Mouse (Mus musculus) midbrain, embryonic 10.5 days (tissue): ENCODE measurements around the gene Mybpc3. TPM values are rescaled to one million over a fixed set of nuclear protein-coding genes. Genes with fewer than 3 reads are reported as not detected.

Experiments
- DNase-seq: peaks from one replicate; pipeline ENCODE4 v3.0.0-alpha.2; 2017; ENCODE audit warnings: low spot score
- H3K27ac ChIP-seq: fragments of 300-500 bp; sonication (generic); replicated peaks from 2 replicates; pipeline ENCODE4 v1.5.1; 2016; ENCODE audit warnings: mild to moderate bottlenecking
- H3K27me3 ChIP-seq: fragments of 300-500 bp; sonication (generic); 2 replicates; pipeline ENCODE4 v1.6.1; 2016; ENCODE audit warnings: low read depth, mild to moderate bottlenecking; ENCODE audit not compliant: poor library complexity, severe bottlenecking
- H3K36me3 ChIP-seq: fragments of 300-500 bp; sonication (generic); 2 replicates; pipeline ENCODE4 v1.6.1; 2016; ENCODE audit warnings: mild to moderate bottlenecking, moderate library complexity
- H3K4me1 ChIP-seq: fragments of 300-500 bp; sonication (generic); 2 replicates; pipeline ENCODE4 v1.6.1; 2016
- H3K4me3 ChIP-seq: fragments of 300-500 bp; sonication (generic); 2 replicates; pipeline ENCODE4 v1.5.1; 2016; ENCODE audit warnings: mild to moderate bottlenecking, moderate library complexity
- H3K9me3 ChIP-seq: fragments of 300-500 bp; sonication (generic); replicated peaks from 2 replicates; pipeline ENCODE4 v1.6.1; 2016; ENCODE audit warnings: mild to moderate bottlenecking
- WGBS: fragments of 180-500 bp; shearing (Covaris S2); methylation state at CpG from one replicate; pipeline ENCODE4 v1.1.7; 2016; 5-methylcytosine and 5-hydroxymethylcytosine counted together
- polyA plus RNA-seq: library from polyadenylated mRNA; unstranded; fragments of >200 nt; fragmentation: Nextera tagmentation; extraction: Ambion mirVana; gene quantifications from 2 replicates; pipeline ENCODE4 v1.2.1, GENCODE M21; 2016

Mybpc3 gene
- polyA plus RNA-seq, 1 experiment from 2014 or later, result 0.02 TPM

DNA sequence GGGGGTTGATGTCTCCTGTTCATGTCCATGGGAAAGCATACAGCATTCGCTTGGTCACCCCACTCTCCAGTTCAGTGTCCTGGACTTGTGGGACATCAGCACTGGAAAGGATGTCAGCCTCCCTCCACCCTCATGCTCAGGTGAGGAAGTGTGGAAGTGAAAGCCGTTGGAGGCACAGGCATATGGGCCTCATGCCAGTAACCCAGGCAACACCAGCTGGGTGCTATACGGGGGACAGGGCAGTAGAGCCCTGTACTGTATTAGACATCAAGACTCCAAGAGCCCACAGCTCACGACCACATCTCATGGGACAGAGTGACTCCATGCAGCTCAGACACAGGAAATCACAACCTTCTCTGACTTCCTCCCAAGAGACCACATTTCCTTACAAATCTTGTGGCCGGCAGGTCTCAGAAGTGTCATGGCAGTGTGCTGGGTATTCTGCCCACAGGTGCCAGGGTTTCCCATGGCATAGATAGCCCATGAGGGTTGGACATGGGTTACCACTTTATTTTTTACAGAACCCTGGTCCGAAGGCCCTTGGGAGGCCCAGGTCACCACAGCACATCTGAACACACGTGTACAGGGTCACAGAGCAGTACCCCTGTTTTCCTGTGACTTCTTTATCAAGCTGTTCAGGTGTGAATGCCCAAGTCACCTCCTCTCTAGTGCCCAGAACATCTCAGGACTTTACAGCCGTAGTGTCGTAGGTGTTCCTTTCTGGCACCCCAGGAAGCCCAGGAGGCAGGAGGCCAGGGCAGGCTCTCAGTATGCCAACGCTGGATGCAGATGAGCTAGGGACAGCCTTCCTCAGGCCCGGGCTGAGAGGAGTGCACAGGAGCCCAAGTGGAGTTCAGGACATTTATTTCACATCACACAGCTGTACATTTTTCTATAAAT, 18.8 kb downstream of the Mybpc3 start:
- H3K36me3 ChIP-seq, result peaks cover 49% of the 10 kb centered on the region
- no peak overlapping the region for H3K27ac ChIP-seq
- WGBS, result 86% methylated on average over 11 of the region's 11 CpGs
- no peak overlapping the region for H3K4me3 ChIP-seq
- H3K4me1 ChIP-seq, result no peaks in the 10 kb centered on the region
- no peaks in the 10 kb centered on the region for H3K27me3 ChIP-seq
- no peak for DNase-seq
- H3K9me3 ChIP-seq, result no peaks in the 10 kb centered on the region

DNA sequence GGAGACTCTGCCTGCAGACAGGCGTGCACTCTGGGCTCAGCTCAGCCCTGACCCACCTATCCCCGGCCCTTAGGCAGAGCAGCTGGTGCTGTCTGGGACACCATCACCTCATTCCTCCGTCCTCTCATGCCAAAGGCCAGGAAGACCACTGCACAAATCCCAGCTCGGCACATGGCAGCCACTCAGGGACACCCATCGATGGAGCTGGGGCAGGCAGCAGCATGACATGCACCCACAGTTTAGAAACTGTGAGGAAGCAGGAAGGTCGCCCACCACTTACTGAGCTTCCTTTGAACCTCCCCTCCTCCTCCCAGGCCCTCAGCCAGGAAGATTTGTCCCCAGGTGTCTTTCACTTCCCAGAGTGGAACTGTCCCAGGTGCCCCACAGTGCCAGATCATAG, 19.5 kb downstream of the Mybpc3 start:
- H3K4me1 ChIP-seq, result no peaks in the 10 kb centered on the region
- no peak overlapping the region for H3K27ac ChIP-seq
- DNase-seq, result no peak
- peaks cover 56% of the 10 kb centered on the region for H3K36me3 ChIP-seq
- WGBS, result 84% methylated on average over 6 of the region's 6 CpGs
- H3K27me3 ChIP-seq, result no peaks in the 10 kb centered on the region
- H3K4me3 ChIP-seq, result no peak overlapping the region
- no peaks in the 10 kb centered on the region for H3K9me3 ChIP-seq

DNA sequence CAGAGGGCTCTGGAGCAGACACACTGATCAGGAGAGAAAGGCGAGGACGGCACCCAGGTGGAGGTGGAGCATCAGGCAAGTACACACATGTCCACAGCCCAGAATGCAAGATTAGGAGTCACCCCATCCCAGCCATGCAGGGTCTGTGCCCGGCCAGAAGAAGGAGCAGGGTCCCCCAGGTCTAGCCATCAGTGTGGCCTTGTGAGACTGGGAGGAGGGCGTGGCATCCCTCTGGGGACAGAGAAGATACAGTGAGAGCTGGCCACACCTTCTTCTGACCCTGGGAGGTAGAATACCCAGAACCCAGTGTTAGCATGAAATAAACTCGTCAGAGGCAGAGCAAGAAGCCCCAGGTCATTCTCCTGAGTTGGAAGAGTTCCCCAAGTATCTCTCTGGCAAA, 21.4 kb downstream of the Mybpc3 start:
- H3K36me3 ChIP-seq, result peaks cover 71% of the 10 kb centered on the region
- DNase-seq, result no peak
- WGBS, result 74% methylated on average over 5 of the region's 5 CpGs

DNA sequence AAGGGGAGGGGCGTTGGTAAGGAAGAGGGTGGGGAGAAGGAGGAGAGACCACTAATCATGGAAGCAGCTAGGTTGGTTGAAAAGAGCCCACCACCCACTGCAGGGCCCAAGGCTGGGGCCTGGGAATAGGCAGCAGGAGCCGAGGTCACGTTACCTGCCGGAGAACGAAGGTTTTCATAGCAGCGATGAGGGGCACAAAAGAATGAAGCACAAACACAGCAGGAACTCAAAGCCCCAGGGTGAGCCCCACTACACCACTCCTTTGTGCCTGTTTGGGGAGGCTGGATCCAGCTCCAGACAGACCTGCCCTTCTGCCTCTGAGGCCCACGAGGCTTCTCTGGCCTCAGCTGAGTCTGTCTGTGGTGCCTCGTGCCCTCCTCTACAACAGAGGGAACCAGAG, 21.8 kb downstream of the Mybpc3 start:
- Histone ChIP-seq H3K27ac (no peak overlapping the region), H3K9me3 (no peaks in the 10 kb centered on the region), H3K4me3 (no peak overlapping the region), H3K4me1 (no peaks in the 10 kb centered on the region), H3K36me3 (peaks cover 75% of the 10 kb centered on the region), H3K27me3 (no peaks in the 10 kb centered on the region)
- WGBS, result 78% methylated on average over 8 of the region's 8 CpGs
- DNase-seq, result no peak

More for the DNA sequence above, 21.4 kb downstream of the Mybpc3 start:
- Histone ChIP-seq H3K27me3 (no peaks in the 10 kb centered on the region), H3K27ac (no peak overlapping the region), H3K4me3 (no peak overlapping the region), H3K4me1 (no peaks in the 10 kb centered on the region), H3K9me3 (no peaks in the 10 kb centered on the region)

DNA sequence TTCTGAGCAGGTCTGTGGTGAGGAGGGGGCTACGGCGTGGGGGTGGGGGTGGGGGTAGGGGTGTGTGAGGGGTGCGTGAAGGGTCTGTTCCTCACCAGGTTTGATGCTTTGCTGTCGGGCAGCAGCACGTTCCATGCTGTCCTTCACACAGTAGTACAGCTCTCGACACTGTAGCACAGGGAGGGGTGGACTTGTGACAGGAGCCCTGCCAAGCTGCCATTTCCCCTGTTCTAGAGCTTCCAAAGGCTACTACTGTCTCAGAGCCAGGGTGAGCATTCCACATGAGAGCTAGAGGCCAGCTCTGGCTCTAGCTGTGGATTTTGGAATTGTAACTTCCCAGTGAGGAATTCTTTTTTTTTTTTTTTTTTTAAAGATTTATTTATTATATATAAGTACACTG, 25.0 kb downstream of the Mybpc3 start:
- no peaks in the 10 kb centered on the region for H3K9me3 ChIP-seq
- H3K4me1 ChIP-seq, result no peaks in the 10 kb centered on the region
- no peak overlapping the region for H3K4me3 ChIP-seq
- no peaks in the 10 kb centered on the region for H3K27me3 ChIP-seq
- peaks cover 84% of the 10 kb centered on the region for H3K36me3 ChIP-seq
- no peak for DNase-seq
- WGBS, result 94% methylated on average over 6 of the region's 6 CpGs
- no peak overlapping the region for H3K27ac ChIP-seq

DNA sequence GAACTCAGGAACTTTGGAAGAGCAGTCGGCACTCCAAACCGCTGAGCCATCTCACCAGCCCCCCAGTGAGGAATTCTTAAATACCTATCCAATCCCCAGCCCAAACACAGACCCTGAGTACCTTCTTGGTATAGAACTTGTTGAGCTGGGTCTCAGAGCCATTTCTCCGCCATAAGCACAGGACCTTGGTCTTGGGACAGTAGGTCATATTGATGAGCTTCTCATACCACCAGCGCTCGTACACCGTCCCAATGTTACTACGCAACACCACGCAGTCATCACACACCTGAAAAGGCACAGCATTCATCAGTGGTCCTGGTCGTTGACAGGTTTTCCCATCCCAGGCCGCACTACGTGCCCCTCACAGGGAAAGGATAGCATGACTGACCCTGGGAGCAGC, 25.5 kb downstream of the Mybpc3 start:
- H3K27ac ChIP-seq, result no peak overlapping the region
- no peak for DNase-seq
- H3K9me3 ChIP-seq, result no peaks in the 10 kb centered on the region
- no peaks in the 10 kb centered on the region for H3K4me1 ChIP-seq
- H3K27me3 ChIP-seq, result no peaks in the 10 kb centered on the region
- no peak overlapping the region for H3K4me3 ChIP-seq
- 96% methylated on average over 11 of the region's 11 CpGs for WGBS
- peaks cover 80% of the 10 kb centered on the region for H3K36me3 ChIP-seq

DNA sequence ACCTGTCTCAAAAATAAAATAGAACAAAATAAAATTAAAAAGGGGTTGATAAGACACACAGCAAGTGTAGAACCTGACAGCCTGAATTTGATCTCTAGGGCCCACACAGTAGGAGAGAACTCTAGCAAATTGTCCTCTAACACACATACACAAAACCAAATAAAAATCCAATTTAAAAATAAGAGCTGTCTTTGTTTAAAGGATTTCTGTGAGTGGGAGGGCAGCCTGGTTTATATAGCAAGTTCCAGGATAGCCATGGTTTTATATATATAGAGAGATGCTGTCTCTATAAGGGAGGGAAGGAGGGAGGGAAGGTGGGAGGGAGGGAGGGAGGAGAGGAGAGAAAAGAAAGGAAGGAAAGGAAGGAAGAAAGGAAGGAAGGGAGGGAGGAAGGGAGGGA, 30.2 kb downstream of the Mybpc3 start:
- no peak for DNase-seq
- H3K27ac ChIP-seq, result no peak overlapping the region
- no peaks in the 10 kb centered on the region for H3K27me3 ChIP-seq
- no peak overlapping the region for H3K4me3 ChIP-seq
- peaks cover 70% of the 10 kb centered on the region for H3K36me3 ChIP-seq
- no peaks in the 10 kb centered on the region for H3K4me1 ChIP-seq
- H3K9me3 ChIP-seq, result no peaks in the 10 kb centered on the region

DNA sequence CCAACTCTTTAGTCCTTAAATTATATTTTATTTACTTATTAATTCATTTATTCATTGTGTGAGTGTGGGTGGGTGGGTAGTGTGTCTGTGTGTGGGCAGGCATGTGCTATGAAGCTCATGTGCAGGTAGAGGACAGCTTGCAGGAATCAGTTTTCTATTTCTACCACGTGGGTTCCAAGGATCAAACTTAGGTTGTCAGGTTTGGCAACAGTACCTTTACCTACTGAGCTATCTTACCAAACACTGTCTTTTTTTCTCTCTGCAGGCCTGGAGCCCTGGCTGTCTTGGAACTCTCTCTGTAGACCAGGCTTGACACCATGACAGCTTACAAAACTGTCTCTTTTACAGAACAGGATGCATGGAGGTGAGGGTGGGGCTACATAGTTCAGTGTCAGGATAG, 33.4 kb downstream of the Mybpc3 start:
- peaks cover 74% of the 10 kb centered on the region for H3K36me3 ChIP-seq
- no peaks in the 10 kb centered on the region for H3K9me3 ChIP-seq
- no peak for DNase-seq

DNA sequence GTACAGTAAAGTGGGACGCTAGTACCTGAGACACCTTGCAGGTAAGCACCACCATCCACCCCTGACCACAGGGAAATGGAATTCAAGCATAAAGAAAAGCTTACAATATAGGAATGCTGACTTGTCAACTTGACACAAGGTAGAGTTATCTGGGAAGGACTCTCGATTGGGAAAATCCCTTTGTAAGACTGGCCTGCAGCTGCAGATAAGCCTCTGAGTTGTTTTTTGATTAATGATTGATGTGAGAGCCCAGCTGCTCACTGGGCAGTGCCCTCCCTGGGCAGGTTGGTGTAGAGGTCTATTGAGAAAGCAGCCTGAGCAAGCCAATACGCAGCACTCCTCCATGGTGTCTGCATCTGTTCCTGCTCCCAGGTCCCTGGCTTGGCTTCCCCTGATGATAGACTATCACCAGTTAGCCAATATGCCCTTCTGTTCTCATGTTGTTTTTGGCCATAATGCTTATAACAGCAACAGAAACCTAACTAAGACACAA, 35.0 kb downstream of the Mybpc3 start:
- no peak for DNase-seq
- no peaks in the 10 kb centered on the region for H3K9me3 ChIP-seq
- H3K4me3 ChIP-seq, result no peak overlapping the region
- WGBS, result 89% methylated on average over 3 of the region's 3 CpGs
- no peaks in the 10 kb centered on the region for H3K27me3 ChIP-seq
- H3K4me1 ChIP-seq, result peaks cover 6% of the 10 kb centered on the region; the same call in 1 of the 2 replicates
- H3K27ac ChIP-seq, result no peak overlapping the region
- peaks cover 79% of the 10 kb centered on the region for H3K36me3 ChIP-seq

More for the DNA sequence above, 33.4 kb downstream of the Mybpc3 start:
- no peak overlapping the region for H3K27ac ChIP-seq
- H3K4me3 ChIP-seq, result no peak overlapping the region
- WGBS, result 72% methylated on average over 1 of the region's 1 CpGs
- no peaks in the 10 kb centered on the region for H3K27me3 ChIP-seq
- H3K4me1 ChIP-seq, result no peaks in the 10 kb centered on the region

DNA sequence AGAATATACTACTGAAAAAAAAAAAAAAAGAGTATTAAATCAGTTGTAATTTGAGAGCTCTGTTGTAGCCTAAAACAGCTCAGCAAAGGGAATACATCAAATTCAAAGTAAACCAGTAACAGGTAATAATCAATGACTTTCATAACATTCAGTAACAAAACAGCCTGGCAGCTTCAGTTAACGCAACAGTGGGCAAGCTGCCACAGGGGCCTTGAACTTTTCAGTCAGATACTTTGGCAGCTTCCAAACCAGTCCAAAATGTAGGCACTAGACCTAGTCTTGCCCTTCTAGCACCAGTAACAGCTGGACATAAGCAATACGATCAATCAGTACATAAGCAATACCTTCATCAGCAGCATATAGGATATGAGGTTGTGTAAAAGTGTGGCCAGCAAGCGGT, 36.1 kb downstream of the Mybpc3 start:
- no peak for DNase-seq
- no peak overlapping the region for H3K27ac ChIP-seq
- H3K36me3 ChIP-seq, result peaks cover 82% of the 10 kb centered on the region
- H3K9me3 ChIP-seq, result no peaks in the 10 kb centered on the region
- peaks cover 6% of the 10 kb centered on the region; the same call in 1 of the 2 replicates for H3K4me1 ChIP-seq
- 95% methylated on average over 3 of the region's 3 CpGs for WGBS
- H3K4me3 ChIP-seq, result no peak overlapping the region
- H3K27me3 ChIP-seq, result no peaks in the 10 kb centered on the region

DNA sequence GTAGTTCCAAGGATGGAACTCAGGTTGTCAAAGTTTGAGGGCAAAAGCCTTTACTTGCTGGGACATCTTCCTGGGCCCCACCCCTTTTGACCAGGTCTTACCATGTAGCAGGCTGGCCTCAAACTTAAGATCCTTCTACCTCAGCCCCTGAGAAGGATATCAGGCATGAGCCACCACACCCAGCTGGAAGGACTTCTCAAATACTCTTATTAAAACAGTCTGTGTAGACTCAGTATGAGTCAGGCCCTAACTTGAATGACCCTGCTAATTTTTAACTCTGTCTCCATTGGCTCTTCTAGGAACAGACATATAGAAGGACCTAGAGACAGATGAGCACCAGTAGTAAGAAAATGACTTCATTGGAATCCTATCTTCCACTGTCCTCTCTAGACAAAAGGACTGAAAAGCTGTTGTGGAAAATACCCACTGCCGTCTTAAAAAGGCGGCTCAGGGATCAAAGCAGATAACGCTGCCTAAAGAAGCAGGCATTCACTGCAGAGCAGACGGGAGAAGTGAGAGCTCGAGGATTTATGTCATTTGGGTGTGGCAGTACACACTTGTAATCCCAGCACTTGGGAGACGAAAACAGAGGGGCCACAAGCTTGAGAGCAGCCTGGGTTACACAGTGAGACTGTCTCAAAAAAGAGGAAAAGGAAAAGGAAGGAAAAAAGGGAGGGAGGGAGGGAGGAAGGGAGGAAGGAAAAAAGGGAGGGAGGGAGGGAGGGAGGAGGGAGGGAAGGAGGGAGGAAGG, 39.2 kb downstream of the Mybpc3 start:
- peaks cover 91% of the 10 kb centered on the region for H3K36me3 ChIP-seq
- no peak overlapping the region for H3K27ac ChIP-seq
- no peaks in the 10 kb centered on the region for H3K9me3 ChIP-seq
- H3K4me3 ChIP-seq, result no peak overlapping the region
- peaks cover 6% of the 10 kb centered on the region; the same call in 1 of the 2 replicates for H3K4me1 ChIP-seq
- no peaks in the 10 kb centered on the region for H3K27me3 ChIP-seq
- 27% methylated on average over 6 of the region's 6 CpGs for WGBS
- DNase-seq, result no peak

DNA sequence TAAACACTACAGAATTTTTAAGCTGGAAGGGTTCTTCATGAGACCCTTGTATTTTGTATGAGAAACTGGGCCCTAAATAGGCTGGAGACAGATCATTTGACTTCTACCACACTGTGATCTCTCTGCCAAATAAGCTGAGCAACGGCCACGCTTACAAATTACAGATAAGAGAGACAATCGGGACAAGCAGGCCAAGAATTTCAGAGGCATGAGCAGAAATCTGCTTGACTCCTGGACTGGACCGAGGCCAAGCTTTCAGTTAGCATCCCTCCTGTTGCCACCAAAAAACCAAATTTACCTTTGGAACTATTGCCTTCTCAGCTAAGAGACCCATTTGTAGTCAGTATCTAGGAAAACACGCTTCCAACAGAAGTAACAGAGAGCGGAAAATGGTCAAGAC, 42.6 kb downstream of the Mybpc3 start:
- Histone ChIP-seq H3K4me3 (no peak overlapping the region), H3K27me3 (no peaks in the 10 kb centered on the region), H3K9me3 (no peaks in the 10 kb centered on the region), H3K36me3 (peaks cover 92% of the 10 kb centered on the region), H3K4me1 (peaks cover 6% of the 10 kb centered on the region; the same call in 1 of the 2 replicates), H3K27ac (no peak overlapping the region)
- WGBS, result 95% methylated on average over 6 of the region's 6 CpGs
- no peak for DNase-seq

DNA sequence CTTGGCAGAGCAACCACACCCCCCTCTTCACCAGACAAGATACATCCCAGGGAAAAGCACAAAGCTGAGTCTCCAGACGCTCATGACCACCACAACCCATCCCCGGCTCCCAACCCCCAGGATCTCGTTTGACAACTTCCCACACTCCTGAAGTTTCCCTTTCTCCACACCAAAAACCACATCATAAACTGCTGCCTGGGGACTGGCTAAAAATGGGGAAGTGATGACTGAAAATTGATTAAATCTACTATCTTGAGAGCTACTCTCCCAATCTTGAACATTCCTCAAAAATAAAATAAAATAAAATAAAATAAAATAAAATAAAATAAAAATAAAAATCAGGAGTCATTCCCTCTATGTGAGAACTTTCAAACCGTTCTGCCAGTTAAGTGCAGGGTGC, 45.0 kb downstream of the Mybpc3 start:
- 90% methylated on average over 4 of the region's 4 CpGs for WGBS
- no peak for DNase-seq
- no peaks in the 10 kb centered on the region for H3K9me3 ChIP-seq
- H3K27me3 ChIP-seq, result no peaks in the 10 kb centered on the region
- H3K4me3 ChIP-seq, result no peak overlapping the region
- no peak overlapping the region for H3K27ac ChIP-seq
- H3K4me1 ChIP-seq, result no peaks in the 10 kb centered on the region
- peaks cover 91% of the 10 kb centered on the region for H3K36me3 ChIP-seq
